Mouse (Mus musculus): ENCODE measurements around the gene Gstt4. TPM values are rescaled to one million over a fixed set of nuclear protein-coding genes. Genes with fewer than 3 reads are reported as not detected.
"Not testable (repeated sequence)": the region's sequence is repeated elsewhere in the genome, so short reads cannot be mapped to it uniquely, and the experiment has no call there.

Gstt4 gene
- total RNA-seq (2021) = not detected
- polyA plus RNA-seq (2012; rRNA removed) = 0.29 and 0.44 TPM in 2 replicates
- long read RNA-seq = 0 reads

- H3K27ac ChIP-seq = no peak within 1 kb of the TSS
- no peaks in the 10 kb centered on the region; the same call in 1 of the 2 replicates for H3K27me3 ChIP-seq (ENCODE audit: control insufficient read depth, insufficient read depth, low read length)
- H3K36me3 ChIP-seq (ENCODE audit: control insufficient read depth, insufficient read depth, low read length) = no peaks in the 10 kb centered on the region
- H3K4me3 ChIP-seq = no peak within 1 kb of the TSS
- DNase-seq = no peak
- H3K9ac ChIP-seq (ENCODE audit: low read depth, low read length) = no peak within 1 kb of the TSS
- no peaks in the 10 kb centered on the region for H3K79me2 ChIP-seq (replicated peaks; ENCODE audit: control insufficient read depth, insufficient read depth, low read length)
- H3K4me1 ChIP-seq (ENCODE audit: control insufficient read depth, insufficient read depth, low read length) = peaks cover 2% of the 10 kb centered on the region; the same call in 1 of the 2 replicates
- no peak for TF ChIP-seq POLR2A (IDR thresholded peaks at IDR 0.05; ENCODE audit: insufficient read depth, low read depth, low read length)
- TF ChIP-seq CTCF (IDR thresholded peaks at IDR 0.05) = no peak
- no peak for TF ChIP-seq EP300 (IDR thresholded peaks at IDR 0.05; ENCODE audit: insufficient read depth, low read depth, low read length)
- intact Hi-C loops (cut with DNase I) = no loop called here
- WGBS = 94% methylated on average over 2 of the region's 2 CpGs
Measured at GRCm38 (mm10) chr10:75822443-75822842, at the start of gene Gstt4. Gene Gstt4 (minus strand): TSS chr10:75822543.

- intact Hi-C loops (cut with DNase I) = loop anchor here (2.0 kb wide), 1 partner anchor 15 kb away; no protein-coding TSS in a partner anchor
- no peaks in the 10 kb centered on the region for H3K36me3 ChIP-seq (ENCODE audit: control insufficient read depth, insufficient read depth, low read length)
- no peak overlapping the region for H3K9ac ChIP-seq (ENCODE audit: low read depth, low read length)
- H3K4me3 ChIP-seq = no peak overlapping the region
- no peaks in the 10 kb centered on the region for H3K79me2 ChIP-seq (replicated peaks; ENCODE audit: control insufficient read depth, insufficient read depth, low read length)
- no peak for TF ChIP-seq CTCF (IDR thresholded peaks at IDR 0.05)
- TF ChIP-seq POLR2A (IDR thresholded peaks at IDR 0.05; ENCODE audit: insufficient read depth, low read depth, low read length) = no peak
- no peak for TF ChIP-seq EP300 (IDR thresholded peaks at IDR 0.05; ENCODE audit: insufficient read depth, low read depth, low read length)
- no peak for DNase-seq
- no peak overlapping the region for H3K27ac ChIP-seq
- H3K4me1 ChIP-seq (ENCODE audit: control insufficient read depth, insufficient read depth, low read length) = peaks cover 4% of the 10 kb centered on the region; the same call in 1 of the 2 replicates
- 64% methylated on average over 5 of the region's 5 CpGs for WGBS
- no peaks in the 10 kb centered on the region for H3K27me3 ChIP-seq (ENCODE audit: control insufficient read depth, insufficient read depth, low read length)
Measured at GRCm38 (mm10) chr10:75861587-75861986, 39.2 kb upstream of the Gstt4 start.

- H3K27ac ChIP-seq = peak overlapping the region; percentile 84; the same call in 1 of the 2 replicates
- H3K4me1 ChIP-seq (ENCODE audit: control insufficient read depth, insufficient read depth, low read length) = peaks cover 4% of the 10 kb centered on the region; the same call in 1 of the 2 replicates
- no peak overlapping the region for H3K4me3 ChIP-seq
- peak in 1 of 2 experiments; percentile 37 for DNase-seq
- no peaks in the 10 kb centered on the region for H3K36me3 ChIP-seq (ENCODE audit: control insufficient read depth, insufficient read depth, low read length)
- no peaks in the 10 kb centered on the region for H3K27me3 ChIP-seq (ENCODE audit: control insufficient read depth, insufficient read depth, low read length)
- no peak for TF ChIP-seq CTCF (IDR thresholded peaks at IDR 0.05)
- no peak for TF ChIP-seq EP300 (IDR thresholded peaks at IDR 0.05; ENCODE audit: insufficient read depth, low read depth, low read length)
- TF ChIP-seq POLR2A (IDR thresholded peaks at IDR 0.05; ENCODE audit: insufficient read depth, low read depth, low read length) = no peak
- WGBS = 28% methylated on average over 7 of the region's 7 CpGs
- no peaks in the 10 kb centered on the region for H3K79me2 ChIP-seq (replicated peaks; ENCODE audit: control insufficient read depth, insufficient read depth, low read length)
- no peak overlapping the region for H3K9ac ChIP-seq (ENCODE audit: low read depth, low read length)
- intact Hi-C loops (cut with DNase I) = loop anchor here (2.0 kb wide), 1 partner anchor 16 kb away; no protein-coding TSS in a partner anchor
Measured at GRCm38 (mm10) chr10:75860746-75861145, 38.4 kb upstream of the Gstt4 start.

- H3K27ac ChIP-seq = peak within 1 kb of the TSS; percentile 84
- peak; percentile 90 to 92 for DNase-seq
- not testable (repeated sequence) for H3K36me3 ChIP-seq (ENCODE audit: control insufficient read depth, insufficient read depth, low read length); H3K27me3 ChIP-seq (ENCODE audit: control insufficient read depth, insufficient read depth, low read length); H3K79me2 ChIP-seq (replicated peaks; ENCODE audit: control insufficient read depth, insufficient read depth, low read length); H3K4me1 ChIP-seq (ENCODE audit: control insufficient read depth, insufficient read depth, low read length)
- TF ChIP-seq POLR2A (IDR thresholded peaks at IDR 0.05; ENCODE audit: insufficient read depth, low read depth, low read length) = peak; percentile 87
- H3K4me3 ChIP-seq = peak within 1 kb of the TSS; percentile 88
- H3K9ac ChIP-seq (ENCODE audit: low read depth, low read length) = peak within 1 kb of the TSS; percentile 66
- WGBS = under 1% methylated on average over 46 of the region's 46 CpGs
- intact Hi-C loops (cut with DNase I) = loop anchor here (2.0 kb wide), 1 partner anchor 17 kb away; no protein-coding TSS in a partner anchor
Measured at GRCm38 (mm10) chr10:75859786-75860470, 37.6 kb upstream of the Gstt4 start, which contains the start of gene Mif. Gene Mif (minus strand): TSS chr10:75860240.

- no peak overlapping the region for H3K27ac ChIP-seq
- no peaks in the 10 kb centered on the region for H3K79me2 ChIP-seq (replicated peaks; ENCODE audit: control insufficient read depth, insufficient read depth, low read length)
- 15% methylated on average over 27 of the region's 27 CpGs for WGBS
- H3K9ac ChIP-seq (ENCODE audit: low read depth, low read length) = no peak overlapping the region; the same call in 1 of the 2 replicates
- TF ChIP-seq POLR2A (IDR thresholded peaks at IDR 0.05; ENCODE audit: insufficient read depth, low read depth, low read length) = no peak
- TF ChIP-seq EP300 (IDR thresholded peaks at IDR 0.05; ENCODE audit: insufficient read depth, low read depth, low read length) = no peak
- TF ChIP-seq CTCF (IDR thresholded peaks at IDR 0.05) = no peak
- intact Hi-C loops (cut with DNase I) = no loop called here
- no peaks in the 10 kb centered on the region for H3K36me3 ChIP-seq (ENCODE audit: control insufficient read depth, insufficient read depth, low read length)
- DNase-seq = peak; percentile 31 to 33
- H3K27me3 ChIP-seq (ENCODE audit: control insufficient read depth, insufficient read depth, low read length) = no peaks in the 10 kb centered on the region
- H3K4me3 ChIP-seq = peak overlapping the region; percentile 88; the same call in 1 of the 2 replicates
- H3K4me1 ChIP-seq (ENCODE audit: control insufficient read depth, insufficient read depth, low read length) = peaks cover 4% of the 10 kb centered on the region; the same call in 1 of the 2 replicates
Measured at GRCm38 (mm10) chr10:75859107-75859746, 36.9 kb upstream of the Gstt4 start.
